Mouse (Mus musculus) olfactory bulb, adult 2 months (tissue): ENCODE data around the gene St6galnac3.

Source experiments
- CTCF ChIP-seq: fragments of 200-500 bp; IDR thresholded peaks from 2 replicates; pipeline ENCODE4 v1.5.1; 2012; ENCODE audit warnings: low read depth, mild to moderate bottlenecking, low read length, moderate library complexity; ENCODE audit not compliant: insufficient read depth
- POLR2A ChIP-seq: fragments of 200-500 bp; IDR thresholded peaks from 2 replicates; pipeline ENCODE4 v1.6.1; 2012; ENCODE audit warnings: mild to moderate bottlenecking, low read depth, low read length, moderate library complexity; ENCODE audit not compliant: insufficient read depth

- TF ChIP-seq CTCF (no peak), POLR2A (no peak)
Observed at GRCm38 (mm10) chr3:153472583-153473471, 252.1 kb downstream of the St6galnac3 start.
